Mouse (Mus musculus): ENCODE data around the gene Sirt6. TPM values are rescaled to one million over a fixed set of nuclear protein-coding genes. Genes with fewer than 3 reads are reported as not detected.
A peak's percentile ranks its signal among the peaks of the same experiment; 100 is the strongest.

Sirt6 gene
- total and polyA plus RNA-seq, 2 experiments from 2014 or later = 25.2 to 33.4 TPM

- Histone ChIP-seq H3K27ac (ENCODE audit: low read depth, low read length) (no peak overlapping the region), H3K9me3 (ENCODE audit: low read length) (no peaks in the 10 kb centered on the region), H3K4me3 (ENCODE audit: low read depth, low read length) (no peak overlapping the region), H3K4me1 (ENCODE audit: insufficient read depth) (peaks cover 17% of the 10 kb centered on the region), H3K27me3 (ENCODE audit: insufficient read depth, low read length) (peaks cover 13% of the 10 kb centered on the region; the same call in 1 of the 2 replicates), H3K36me3 (ENCODE audit: insufficient read depth) (no peaks in the 10 kb centered on the region), H3K4me2 (ENCODE audit: low read depth) (no peak overlapping the region), H3K9ac (no peak overlapping the region)
- no peak for TF ChIP-seq CTCF (IDR thresholded peaks at IDR 0.05; ENCODE audit: low read depth)
- no peak for DNase-seq
- no peak for ATAC-seq
- 54% methylated on average over 10 of the region's 10 CpGs for WGBS
Measured at GRCm38 (mm10) chr10:81600096-81600495, 27.5 kb downstream of the Sirt6 start.

- H3K4me1 ChIP-seq (ENCODE audit: insufficient read depth) = peaks cover 17% of the 10 kb centered on the region
- ATAC-seq (no peak), DNase-seq (no peak)
- H3K9ac ChIP-seq = no peak overlapping the region
- H3K36me3 ChIP-seq (ENCODE audit: insufficient read depth) = no peaks in the 10 kb centered on the region
- H3K9me3 ChIP-seq (ENCODE audit: low read length) = no peaks in the 10 kb centered on the region
- H3K4me3 ChIP-seq (ENCODE audit: low read depth, low read length) = no peak overlapping the region
- no peak for TF ChIP-seq CTCF (IDR thresholded peaks at IDR 0.05; ENCODE audit: low read depth)
- no peak overlapping the region for H3K4me2 ChIP-seq (ENCODE audit: low read depth)
- 88% methylated on average over 5 of the region's 5 CpGs for WGBS
- no peak overlapping the region for H3K27ac ChIP-seq (ENCODE audit: low read depth, low read length)
- peaks cover 17% of the 10 kb centered on the region for H3K27me3 ChIP-seq (ENCODE audit: insufficient read depth, low read length)
Measured at GRCm38 (mm10) chr10:81599630-81600029, 28.0 kb downstream of the Sirt6 start.

GRCm38 (mm10) chr10:81598871-81599270 lies 28.7 kb downstream of the Sirt6 start:
- H3K9ac ChIP-seq = no peak overlapping the region
- TF ChIP-seq CTCF (IDR thresholded peaks at IDR 0.05; ENCODE audit: low read depth) = no peak
- peaks cover 18% of the 10 kb centered on the region for H3K27me3 ChIP-seq (ENCODE audit: insufficient read depth, low read length)
- H3K27ac ChIP-seq (ENCODE audit: low read depth, low read length) = no peak overlapping the region
- H3K9me3 ChIP-seq (ENCODE audit: low read length) = no peaks in the 10 kb centered on the region
- H3K4me2 ChIP-seq (ENCODE audit: low read depth) = no peak overlapping the region
- no peak for DNase-seq
- no peak overlapping the region for H3K4me3 ChIP-seq (ENCODE audit: low read depth, low read length)
- no peaks in the 10 kb centered on the region for H3K36me3 ChIP-seq (ENCODE audit: insufficient read depth)
- no peak for ATAC-seq
- 66% methylated on average over 6 of the region's 6 CpGs for WGBS
- peaks cover 17% of the 10 kb centered on the region for H3K4me1 ChIP-seq (ENCODE audit: insufficient read depth)

GRCm38 (mm10) chr10:81598342-81598741 lies 29.3 kb downstream of the Sirt6 start:
- Histone ChIP-seq H3K36me3 (ENCODE audit: insufficient read depth) (no peaks in the 10 kb centered on the region), H3K4me2 (ENCODE audit: low read depth) (no peak overlapping the region), H3K9ac (no peak overlapping the region), H3K27ac (ENCODE audit: low read depth, low read length) (no peak overlapping the region), H3K4me3 (ENCODE audit: low read depth, low read length) (no peak overlapping the region), H3K9me3 (ENCODE audit: low read length) (no peaks in the 10 kb centered on the region), H3K27me3 (ENCODE audit: insufficient read depth, low read length) (peaks cover 18% of the 10 kb centered on the region), H3K4me1 (ENCODE audit: insufficient read depth) (peaks cover 17% of the 10 kb centered on the region)
- WGBS = 51% methylated on average over 3 of the region's 3 CpGs
- no peak for TF ChIP-seq CTCF (IDR thresholded peaks at IDR 0.05; ENCODE audit: low read depth)
- ATAC-seq (no peak), DNase-seq (no peak)

GRCm38 (mm10) chr10:81597137-81597950 lies 30.3 kb downstream of the Sirt6 start:
- DNase-seq (no peak), ATAC-seq (peak; percentile 14; the same call in 1 of the 2 replicates)
- no peak for TF ChIP-seq CTCF (IDR thresholded peaks at IDR 0.05; ENCODE audit: low read depth)
- WGBS = 5% methylated on average over 11 of the region's 12 CpGs
- H3K4me1 ChIP-seq (ENCODE audit: insufficient read depth) = peaks cover 17% of the 10 kb centered on the region
- H3K9me3 ChIP-seq (ENCODE audit: low read length) = no peaks in the 10 kb centered on the region
- no peak overlapping the region for H3K4me3 ChIP-seq (ENCODE audit: low read depth, low read length)
- peak overlapping the region; percentile 29; the same call in 1 of the 2 replicates for H3K4me2 ChIP-seq (ENCODE audit: low read depth)
- peaks cover 23% of the 10 kb centered on the region for H3K27me3 ChIP-seq (ENCODE audit: insufficient read depth, low read length)
- no peaks in the 10 kb centered on the region for H3K36me3 ChIP-seq (ENCODE audit: insufficient read depth)
- H3K9ac ChIP-seq = no peak overlapping the region
- H3K27ac ChIP-seq (ENCODE audit: low read depth, low read length) = no peak overlapping the region

- peaks cover 17% of the 10 kb centered on the region for H3K4me1 ChIP-seq (ENCODE audit: insufficient read depth)
- no peaks in the 10 kb centered on the region for H3K36me3 ChIP-seq (ENCODE audit: insufficient read depth)
- H3K4me3 ChIP-seq (ENCODE audit: low read depth, low read length) = no peak overlapping the region
- 5% methylated on average over 10 of the region's 10 CpGs for WGBS
- DNase-seq (no peak), ATAC-seq (no peak)
- no peak for TF ChIP-seq CTCF (IDR thresholded peaks at IDR 0.05; ENCODE audit: low read depth)
- no peaks in the 10 kb centered on the region for H3K9me3 ChIP-seq (ENCODE audit: low read length)
- peak overlapping the region; percentile 29 for H3K4me2 ChIP-seq (ENCODE audit: low read depth)
- no peak overlapping the region for H3K27ac ChIP-seq (ENCODE audit: low read depth, low read length)
- H3K27me3 ChIP-seq (ENCODE audit: insufficient read depth, low read length) = peaks cover 23% of the 10 kb centered on the region
- 0 out of 2 replicates have a peak overlapping the region, but pooled peaks have one; percentile 22 for H3K9ac ChIP-seq
Measured at GRCm38 (mm10) chr10:81596611-81597010, 31.0 kb downstream of the Sirt6 start.

GRCm38 (mm10) chr10:81595599-81595998 lies 32.0 kb downstream of the Sirt6 start:
- Histone ChIP-seq H3K4me2 (ENCODE audit: low read depth) (no peak overlapping the region), H3K9ac (no peak overlapping the region), H3K4me3 (ENCODE audit: low read depth, low read length) (no peak overlapping the region), H3K27me3 (ENCODE audit: insufficient read depth, low read length) (peaks cover 23% of the 10 kb centered on the region), H3K4me1 (ENCODE audit: insufficient read depth) (peaks cover 12% of the 10 kb centered on the region), H3K27ac (ENCODE audit: low read depth, low read length) (no peak overlapping the region), H3K9me3 (ENCODE audit: low read length) (no peaks in the 10 kb centered on the region), H3K36me3 (ENCODE audit: insufficient read depth) (no peaks in the 10 kb centered on the region)
- 44% methylated on average over 5 of the region's 5 CpGs for WGBS
- ATAC-seq (no peak), DNase-seq (no peak)
- no peak for TF ChIP-seq CTCF (IDR thresholded peaks at IDR 0.05; ENCODE audit: low read depth)

All from forebrain, postnatal 0 days (tissue).